In genomic region chr12:112720216-112720615, GRCm38 (mm10) we compare ENCODE assay signal across 8 mouse cellular contexts. TPM values are rescaled to one million over a fixed set of nuclear protein-coding genes. Genes with fewer than 3 reads are reported as not detected.
DNase-seq lines count a peak whose midpoint lies in the region; ATAC-seq and TF ChIP-seq lines count a peak whose summit lies in the region.

Gene Cep170b (plus strand): TSS chr12:112720455.

- 43% methylated on average over 6 of the region's 6 CpGs for WGBS in lung, postnatal 0 days
- WGBS in forebrain, embryonic 11.5 days = 72% methylated on average over 6 of the region's 6 CpGs
- 59% methylated on average over 6 of the region's 6 CpGs for WGBS in intestine, embryonic 16.5 days
- WGBS in liver, embryonic 11.5 days = 53% methylated on average over 6 of the region's 6 CpGs

- no peak for TF ChIP-seq EP300 in lung, postnatal 0 days (IDR thresholded peaks at IDR 0.05)

- TF ChIP-seq CTCF in lung, postnatal 0 days (IDR thresholded peaks at IDR 0.05) = no peak

- H3K9me3 ChIP-seq in lung, postnatal 0 days (ENCODE audit: low read length) = no peaks in the 10 kb centered on the region
- H3K9me3 ChIP-seq in forebrain, embryonic 11.5 days (ENCODE audit: control insufficient read depth, low read length) = no peaks in the 10 kb centered on the region
- H3K9me3 ChIP-seq in intestine, embryonic 16.5 days (ENCODE audit: control insufficient read depth, low read length) = no peaks in the 10 kb centered on the region
- no peaks in the 10 kb centered on the region for H3K9me3 ChIP-seq in liver, embryonic 11.5 days (ENCODE audit: control insufficient read depth, low read length)

- H3K4me1 ChIP-seq in lung, postnatal 0 days (ENCODE audit: insufficient read depth, low read depth, low read length) = no peaks in the 10 kb centered on the region
- H3K4me1 ChIP-seq in forebrain, embryonic 11.5 days (replicated peaks; ENCODE audit: control insufficient read depth, insufficient read depth, low read length) = 0 out of 2 replicates have a peak, but pooled peaks cover 3% of the 10 kb centered on the region
- peaks cover 12% of the 10 kb centered on the region for H3K4me1 ChIP-seq in intestine, embryonic 16.5 days (ENCODE audit: control insufficient read depth, insufficient read depth, low read length)
- H3K4me1 ChIP-seq in liver, embryonic 11.5 days (replicated peaks; ENCODE audit: control insufficient read depth, insufficient read depth, low read length) = peaks cover 4% of the 10 kb centered on the region; the same call in 1 of the 2 replicates

- no peak for DNase-seq in lung, postnatal 0 days (ENCODE audit: low spot score)
- DNase-seq in lung, adult 18-20 months = no peak
- no peak for DNase-seq in forebrain, embryonic 11.5 days (ENCODE audit: low spot score)
- DNase-seq in liver, embryonic 11.5 days (ENCODE audit: low spot score) = no peak
- no peak for DNase-seq in B cell, adult 2 months
- DNase-seq in thymus, postnatal 36 days = no peak
- no peak for DNase-seq in urinary bladder, postnatal 14 days (ENCODE audit: low spot score)

- H3K36me3 ChIP-seq in lung, postnatal 0 days (ENCODE audit: insufficient read depth, low read length) = no peaks in the 10 kb centered on the region
- H3K36me3 ChIP-seq in forebrain, embryonic 11.5 days (ENCODE audit: control insufficient read depth, insufficient read depth, low read length) = no peaks in the 10 kb centered on the region
- H3K36me3 ChIP-seq in intestine, embryonic 16.5 days (ENCODE audit: control insufficient read depth, insufficient read depth, low read length) = no peaks in the 10 kb centered on the region
- H3K36me3 ChIP-seq in liver, embryonic 11.5 days (ENCODE audit: control insufficient read depth, insufficient read depth, low read length) = no peaks in the 10 kb centered on the region; the same call in 1 of the 2 replicates

- no peak for ATAC-seq in lung, postnatal 0 days
- no peak for ATAC-seq in forebrain, embryonic 11.5 days (replicated peaks; ENCODE audit: low FRiP score)
- ATAC-seq in intestine, embryonic 16.5 days = no peak
- no peak for ATAC-seq in liver, embryonic 11.5 days (replicated peaks; ENCODE audit: low FRiP score)

- H3K4me3 ChIP-seq in lung, postnatal 0 days (ENCODE audit: low read depth, low read length) = no peak within 1 kb of the TSS
- H3K4me3 ChIP-seq in forebrain, embryonic 11.5 days (ENCODE audit: low read depth, low read length) = no peak within 1 kb of the TSS
- H3K4me3 ChIP-seq in intestine, embryonic 16.5 days (ENCODE audit: low read length) = peak within 1 kb of the TSS; percentile 83
- peak within 1 kb of the TSS; percentile 75 for H3K4me3 ChIP-seq in liver, embryonic 11.5 days (ENCODE audit: low read depth, low read length)

- no peak within 1 kb of the TSS for H3K9ac ChIP-seq in lung, postnatal 0 days (replicated peaks; ENCODE audit: low read depth)
- H3K9ac ChIP-seq in forebrain, embryonic 11.5 days (ENCODE audit: low read length) = no peak within 1 kb of the TSS
- peak within 1 kb of the TSS; percentile 85 for H3K9ac ChIP-seq in intestine, embryonic 16.5 days (ENCODE audit: low read depth, low read length)
- H3K9ac ChIP-seq in liver, embryonic 11.5 days (ENCODE audit: low read depth, low read length) = peak within 1 kb of the TSS; percentile 48

- no peaks in the 10 kb centered on the region for H3K27me3 ChIP-seq in lung, postnatal 0 days (replicated peaks; ENCODE audit: insufficient read depth, low read length)
- peaks cover 14% of the 10 kb centered on the region for H3K27me3 ChIP-seq in forebrain, embryonic 11.5 days (ENCODE audit: control insufficient read depth, insufficient read depth, low read length)
- H3K27me3 ChIP-seq in intestine, embryonic 16.5 days (replicated peaks; ENCODE audit: control insufficient read depth, insufficient read depth, low read length) = no peaks in the 10 kb centered on the region
- H3K27me3 ChIP-seq in liver, embryonic 11.5 days (replicated peaks; ENCODE audit: control insufficient read depth, insufficient read depth, low read length) = peaks cover 41% of the 10 kb centered on the region

- H3K4me2 ChIP-seq in lung, postnatal 0 days (replicated peaks; ENCODE audit: low read depth, low read length) = peak within 1 kb of the TSS; percentile 97
- H3K4me2 ChIP-seq in forebrain, embryonic 11.5 days (ENCODE audit: low read depth, low read length, severe bottlenecking) = peak within 1 kb of the TSS; percentile 99; the same call in 1 of the 2 replicates
- H3K4me2 ChIP-seq in intestine, embryonic 16.5 days (ENCODE audit: low read depth, low read length) = peak within 1 kb of the TSS; percentile 90
- H3K4me2 ChIP-seq in liver, embryonic 11.5 days = peak within 1 kb of the TSS; percentile 94

- H3K27ac ChIP-seq in lung, postnatal 0 days (ENCODE audit: low read length) = peak within 1 kb of the TSS; percentile 97
- H3K27ac ChIP-seq in forebrain, embryonic 11.5 days (ENCODE audit: low read depth, low read length) = no peak within 1 kb of the TSS
- H3K27ac ChIP-seq in intestine, embryonic 16.5 days (ENCODE audit: low read length) = peak within 1 kb of the TSS; percentile 89
- H3K27ac ChIP-seq in liver, embryonic 11.5 days (ENCODE audit: low read depth, low read length) = peak within 1 kb of the TSS; percentile 80

RNA-seq across cellular contexts. Expression of gene Cep170b, which starts in this region (rescaled TPM):
- 17.5 and 20.8 TPM in 2 replicates for polyA plus RNA-seq in lung, postnatal 0 days (2015; fragmentation: Nextera tagmentation; extraction: Ambion mirVana)
- 12.6 and 15.2 TPM in 2 replicates for polyA plus RNA-seq in forebrain, embryonic 11.5 days (2014; fragmentation: Nextera tagmentation; extraction: Ambion mirVana)
- polyA plus RNA-seq in intestine, embryonic 16.5 days (2015; fragmentation: Nextera tagmentation; extraction: Ambion mirVana) = 12.4 and 13.2 TPM in 2 replicates
- 7.9 and 8.0 TPM in 2 replicates for polyA plus RNA-seq in liver, embryonic 11.5 days (2014; fragmentation: Nextera tagmentation; extraction: Ambion mirVana)

Comparison
In these comparisons a context has a peak if more than half of its experiments do, and no peak if none do; other contexts are left out.
1. H3K4me3 ChIP-seq: peak in intestine, embryonic 16.5 days (single experiment) and liver, embryonic 11.5 days (single experiment); none in lung, postnatal 0 days (single experiment) and forebrain, embryonic 11.5 days (single experiment).
2. H3K9ac ChIP-seq: peak in intestine, embryonic 16.5 days (single experiment) and liver, embryonic 11.5 days (single experiment); none in lung, postnatal 0 days (single experiment) and forebrain, embryonic 11.5 days (single experiment).
3. Peak in every context shown above with its lines, with median percentiles within 50 percentile points of each other: H3K4me2 ChIP-seq.